Mouse (Mus musculus) bone marrow, adult 2 months (tissue): Measurements from ENCODE around the gene Chchd6.

ENCODE experiments used
- CTCF ChIP-seq: fragments of 200-500 bp; IDR thresholded peaks from 2 replicates; pipeline ENCODE4 v1.5.1; 2011; ENCODE audit warnings: low read length, control low read depth; ENCODE audit not compliant: control insufficient read depth, insufficient read depth
- POLR2A ChIP-seq: fragments of 200-500 bp; IDR thresholded peaks from 2 replicates; pipeline ENCODE4 v1.6.1; 2011; ENCODE audit warnings: low read depth, mild to moderate bottlenecking, control low read depth, low read length, borderline replicate concordance; ENCODE audit not compliant: control insufficient read depth

GRCm38 (mm10) chr6:89557654-89558053 lies 37.8 kb downstream of the Chchd6 start:
- TF ChIP-seq CTCF (no peak), POLR2A (no peak)
